Mouse (Mus musculus): ENCODE measurements around the gene Etl4. TPM values are rescaled to one million over a fixed set of nuclear protein-coding genes. Genes with fewer than 3 reads are reported as not detected.

The Etl4 gene
- polyA plus RNA-seq, 1 experiment: 45.6 TPM

GRCm38 (mm10) chr2:19953028-19953427 lies 43.4 kb downstream of the Etl4 start:
- WGBS: 72% methylated on average over 2 of the region's 2 CpGs
- DNase-seq: no peak
- H3K4me1 ChIP-seq (ENCODE audit: control insufficient read depth, insufficient read depth, low read length): no peaks in the 10 kb centered on the region
- H3K4me3 ChIP-seq (replicated peaks; ENCODE audit: extremely low read depth, low read depth, low read length): no peak overlapping the region
- TF ChIP-seq CTCF (IDR thresholded peaks at IDR 0.05; ENCODE audit: insufficient read depth, low read length) (no peak), POLR2A (IDR thresholded peaks at IDR 0.05; ENCODE audit: borderline replicate concordance, extremely low read depth, low read depth, low read length) (no peak)

GRCm38 (mm10) chr2:19966445-19966844 lies 56.9 kb downstream of the Etl4 start:
- TF ChIP-seq POLR2A (IDR thresholded peaks at IDR 0.05; ENCODE audit: borderline replicate concordance, extremely low read depth, low read depth, low read length) (no peak), CTCF (IDR thresholded peaks at IDR 0.05; ENCODE audit: insufficient read depth, low read length) (no peak)
- no peak for DNase-seq
- H3K4me1 ChIP-seq (ENCODE audit: control insufficient read depth, insufficient read depth, low read length): no peaks in the 10 kb centered on the region
- H3K4me3 ChIP-seq (replicated peaks; ENCODE audit: extremely low read depth, low read depth, low read length): no peak overlapping the region
- 50% methylated on average over 7 of the region's 7 CpGs for WGBS

GRCm38 (mm10) chr2:20037671-20038070 lies 128.1 kb downstream of the Etl4 start:
- no peak for DNase-seq
- H3K4me3 ChIP-seq (replicated peaks; ENCODE audit: extremely low read depth, low read depth, low read length): no peak overlapping the region
- no peak for TF ChIP-seq POLR2A (IDR thresholded peaks at IDR 0.05; ENCODE audit: borderline replicate concordance, extremely low read depth, low read depth, low read length)
- no peak for TF ChIP-seq CTCF (IDR thresholded peaks at IDR 0.05; ENCODE audit: insufficient read depth, low read length)
- 80% methylated on average over 4 of the region's 4 CpGs for WGBS
- no peaks in the 10 kb centered on the region for H3K4me1 ChIP-seq (ENCODE audit: control insufficient read depth, insufficient read depth, low read length)

GRCm38 (mm10) chr2:20072377-20072776 lies 162.8 kb downstream of the Etl4 start:
- whole genome bisulfite sequencing: 13% methylated on average over 9 of the region's 9 CpGs
- no peak for TF ChIP-seq CTCF (IDR thresholded peaks at IDR 0.05; ENCODE audit: insufficient read depth, low read length)
- no peak for TF ChIP-seq POLR2A (IDR thresholded peaks at IDR 0.05; ENCODE audit: borderline replicate concordance, extremely low read depth, low read depth, low read length)
- H3K4me1 ChIP-seq (ENCODE audit: control insufficient read depth, insufficient read depth, low read length): no peaks in the 10 kb centered on the region
- DNase-seq: no peak
- H3K4me3 ChIP-seq (replicated peaks; ENCODE audit: extremely low read depth, low read depth, low read length): no peak overlapping the region

GRCm38 (mm10) chr2:20076118-20076796 lies 166.7 kb downstream of the Etl4 start:
- 71% methylated on average over 4 of the region's 4 CpGs for WGBS
- no peak for TF ChIP-seq POLR2A (IDR thresholded peaks at IDR 0.05; ENCODE audit: borderline replicate concordance, extremely low read depth, low read depth, low read length)
- no peak for TF ChIP-seq CTCF (IDR thresholded peaks at IDR 0.05; ENCODE audit: insufficient read depth, low read length)
- DNase-seq: no peak
- Histone ChIP-seq H3K4me3 (replicated peaks; ENCODE audit: extremely low read depth, low read depth, low read length) (no peak overlapping the region), H3K4me1 (ENCODE audit: control insufficient read depth, insufficient read depth, low read length) (no peaks in the 10 kb centered on the region)

- no peak overlapping the region for H3K4me3 ChIP-seq (replicated peaks; ENCODE audit: extremely low read depth, low read depth, low read length)
- H3K4me1 ChIP-seq (ENCODE audit: control insufficient read depth, insufficient read depth, low read length): no peaks in the 10 kb centered on the region
- 60% methylated on average over 4 of the region's 4 CpGs for WGBS
- no peak for TF ChIP-seq CTCF (IDR thresholded peaks at IDR 0.05; ENCODE audit: insufficient read depth, low read length)
- no peak for TF ChIP-seq POLR2A (IDR thresholded peaks at IDR 0.05; ENCODE audit: borderline replicate concordance, extremely low read depth, low read depth, low read length)
- no peak for DNase-seq
Observed at GRCm38 (mm10) chr2:20084781-20085180, 175.2 kb downstream of the Etl4 start.

- H3K4me1 ChIP-seq (ENCODE audit: control insufficient read depth, insufficient read depth, low read length): no peaks in the 10 kb centered on the region
- H3K4me3 ChIP-seq (replicated peaks; ENCODE audit: extremely low read depth, low read depth, low read length): no peak overlapping the region
- TF ChIP-seq CTCF (IDR thresholded peaks at IDR 0.05; ENCODE audit: insufficient read depth, low read length): no peak
- no peak for TF ChIP-seq POLR2A (IDR thresholded peaks at IDR 0.05; ENCODE audit: borderline replicate concordance, extremely low read depth, low read depth, low read length)
- DNase-seq: no peak
- WGBS: 50% methylated on average over 1 of the region's 1 CpGs
Observed at GRCm38 (mm10) chr2:20105456-20105855, 195.9 kb downstream of the Etl4 start.

GRCm38 (mm10) chr2:20111703-20112102 lies 202.1 kb downstream of the Etl4 start:
- no peak for TF ChIP-seq CTCF (IDR thresholded peaks at IDR 0.05; ENCODE audit: insufficient read depth, low read length)
- no peak for TF ChIP-seq POLR2A (IDR thresholded peaks at IDR 0.05; ENCODE audit: borderline replicate concordance, extremely low read depth, low read depth, low read length)
- Histone ChIP-seq H3K4me1 (ENCODE audit: control insufficient read depth, insufficient read depth, low read length) (no peaks in the 10 kb centered on the region), H3K4me3 (replicated peaks; ENCODE audit: extremely low read depth, low read depth, low read length) (no peak overlapping the region)
- DNase-seq: no peak

GRCm38 (mm10) chr2:20125914-20126313 lies 216.3 kb downstream of the Etl4 start:
- TF ChIP-seq POLR2A (IDR thresholded peaks at IDR 0.05; ENCODE audit: borderline replicate concordance, extremely low read depth, low read depth, low read length): no peak
- TF ChIP-seq CTCF (IDR thresholded peaks at IDR 0.05; ENCODE audit: insufficient read depth, low read length): no peak
- no peaks in the 10 kb centered on the region for H3K4me1 ChIP-seq (ENCODE audit: control insufficient read depth, insufficient read depth, low read length)
- H3K4me3 ChIP-seq (replicated peaks; ENCODE audit: extremely low read depth, low read depth, low read length): no peak overlapping the region
- DNase-seq: no peak

GRCm38 (mm10) chr2:20131792-20132191 lies 222.2 kb downstream of the Etl4 start:
- Histone ChIP-seq H3K4me3 (replicated peaks; ENCODE audit: extremely low read depth, low read depth, low read length) (no peak overlapping the region), H3K4me1 (ENCODE audit: control insufficient read depth, insufficient read depth, low read length) (no peaks in the 10 kb centered on the region)
- WGBS: 19% methylated on average over 2 of the region's 2 CpGs
- TF ChIP-seq CTCF (IDR thresholded peaks at IDR 0.05; ENCODE audit: insufficient read depth, low read length) (no peak), POLR2A (IDR thresholded peaks at IDR 0.05; ENCODE audit: borderline replicate concordance, extremely low read depth, low read depth, low read length) (no peak)
- no peak for DNase-seq

Data from lung, adult 2 months (tissue).